Mouse (Mus musculus) lung, embryonic 14.5 days (tissue): ENCODE data around the gene Zfp248. TPM values are rescaled to one million over a fixed set of nuclear protein-coding genes. Genes with fewer than 3 reads are reported as not detected.

Experiments
- ATAC-seq: fragments of 200-750 bp; cut with Nextera tagmentation; 2 replicates; pipeline ENCODE4 v1.8.0; 2017; ENCODE audit warnings: mild to moderate bottlenecking, moderate TSS enrichment, moderate library complexity; ENCODE audit not compliant: insufficient read depth
- DNase-seq: peaks from one replicate; pipeline ENCODE4 v3.0.0-alpha.2; 2015
- H3K27ac ChIP-seq: fragments of 300-500 bp; sonication (generic); 2 replicates; pipeline ENCODE4 v1.5.1; 2014; ENCODE audit warnings: low read depth, mild to moderate bottlenecking, moderate library complexity
- H3K27me3 ChIP-seq: fragments of 300-500 bp; sonication (generic); 2 replicates; pipeline ENCODE4 v1.6.1; 2014; ENCODE audit warnings: low read length, control low read depth; ENCODE audit not compliant: insufficient read depth
- H3K36me3 ChIP-seq: fragments of 300-500 bp; sonication (generic); 2 replicates; pipeline ENCODE4 v1.6.1; 2014; ENCODE audit warnings: control low read depth; ENCODE audit not compliant: insufficient read depth
- H3K4me1 ChIP-seq: fragments of 300-500 bp; sonication (generic); 2 replicates; pipeline ENCODE4 v1.6.1; 2014; ENCODE audit warnings: antibody characterized with exemption, control low read depth; ENCODE audit not compliant: insufficient read depth
- H3K4me2 ChIP-seq: fragments of 300-500 bp; sonication (generic); 2 replicates; pipeline ENCODE4 v1.6.1; 2014; ENCODE audit warnings: mild to moderate bottlenecking
- H3K4me3 ChIP-seq: fragments of 300-500 bp; sonication (generic); 2 replicates; pipeline ENCODE4 v1.5.1; 2014; ENCODE audit warnings: low read depth, low read length
- H3K9ac ChIP-seq: fragments of 300-500 bp; sonication (generic); 2 replicates; pipeline ENCODE4 v1.6.1; 2014
- H3K9me3 ChIP-seq: fragments of 300-500 bp; sonication (generic); 2 replicates; pipeline ENCODE4 v1.6.1; 2016; ENCODE audit warnings: low read depth, low read length, control low read depth
- CTCF ChIP-seq: IDR thresholded peaks from 2 replicates; pipeline ENCODE4 v1.5.1; 2016; ENCODE audit warnings: antibody characterized with exemption, low read depth
- WGBS: fragments of 180-500 bp; shearing (Covaris S2); extraction: QIAGEN DNeasy Blood & Tissue Kit; methylation state at CpG from one replicate; pipeline ENCODE4 v1.1.7; 2014; 5-methylcytosine and 5-hydroxymethylcytosine counted together
- polyA plus RNA-seq: library from polyadenylated mRNA; unstranded; fragments of >200 nt; fragmentation: Nextera tagmentation; extraction: Ambion mirVana; gene quantifications from 2 replicates; pipeline ENCODE4 v1.2.1, GENCODE M21; 2014

Zfp248 gene
- polyA plus RNA-seq = 8.2 and 8.3 TPM in 2 replicates

- TF ChIP-seq CTCF = peak; percentile 79
- Histone ChIP-seq H3K4me2 (peak within 1 kb of the TSS; percentile 67), H3K9ac (peak within 1 kb of the TSS; percentile 83), H3K4me1 (no peaks in the 10 kb centered on the region; the same call in 1 of the 2 replicates), H3K9me3 (no peaks in the 10 kb centered on the region), H3K4me3 (peak within 1 kb of the TSS; percentile 75), H3K36me3 (peaks cover 12% of the 10 kb centered on the region; the same call in 1 of the 2 replicates), H3K27me3 (no peaks in the 10 kb centered on the region), H3K27ac (peak within 1 kb of the TSS; percentile 92)
- ATAC-seq = peak; percentile 95
- peak; percentile 93 for DNase-seq
- under 1% methylated on average over 43 of the region's 43 CpGs for WGBS
These were observed at the start of gene Zfp248 for GRCm38 (mm10) chr6:118455042-118455631. Zfp248 (minus strand) TSS chr6:118455528.

DNA sequence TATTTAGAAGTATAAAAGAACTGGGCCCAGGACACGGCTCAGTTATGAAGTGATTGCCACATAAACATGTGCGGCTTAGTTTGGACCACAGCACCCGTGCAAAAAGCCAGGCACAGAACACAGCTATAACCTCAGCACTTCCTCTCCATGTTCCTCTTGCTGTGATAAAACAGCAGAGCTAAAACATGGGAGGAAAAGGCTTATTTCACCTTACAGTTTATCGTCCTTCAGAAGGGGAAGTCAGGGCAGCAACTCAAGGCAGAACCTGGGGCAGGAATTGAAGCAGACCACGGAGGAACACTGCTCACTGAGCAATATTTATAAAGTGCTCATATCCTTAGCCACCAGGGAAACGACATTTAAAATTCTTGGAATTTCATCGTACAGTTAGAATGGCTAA lies 43.7 kb upstream of the Zfp248 start:
- no peak for TF ChIP-seq CTCF
- Histone ChIP-seq H3K9ac (no peak overlapping the region), H3K27me3 (no peaks in the 10 kb centered on the region), H3K9me3 (no peaks in the 10 kb centered on the region), H3K4me2 (no peak overlapping the region), H3K4me3 (no peak overlapping the region), H3K27ac (no peak overlapping the region), H3K36me3 (peaks cover 21% of the 10 kb centered on the region), H3K4me1 (no peaks in the 10 kb centered on the region)
- ATAC-seq (no peak), DNase-seq (no peak)
- 81% methylated on average over 7 of the region's 7 CpGs for WGBS

DNA sequence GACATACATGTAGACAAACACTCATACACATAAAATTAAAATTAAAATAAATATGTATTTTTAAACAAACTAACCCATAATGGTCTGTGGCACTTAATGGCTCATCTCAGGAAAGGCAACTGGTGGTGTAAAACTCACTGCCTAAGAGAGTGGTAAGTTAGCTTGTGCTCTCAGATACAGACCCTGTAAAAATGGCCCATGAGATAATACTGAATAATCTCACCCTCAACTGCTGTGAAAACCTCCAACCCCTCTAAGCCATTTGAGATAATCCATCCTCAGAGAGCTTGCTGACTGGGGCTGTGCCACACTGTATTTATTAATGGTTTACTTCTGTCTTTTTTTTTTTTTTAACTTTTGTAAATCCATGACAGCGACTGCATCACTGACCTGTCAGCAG lies 26.8 kb upstream of the Zfp248 start:
- no peak for ATAC-seq

GRCm38 (mm10) chr6:118478957-118479708 lies 23.8 kb upstream of the Zfp248 start, which contains the start of gene Zfp9:
Zfp9 (minus strand) TSS chr6:118479320.
- under 1% methylated on average over 46 of the region's 57 CpGs for WGBS
- peak within 1 kb of the TSS; percentile 94 for H3K27ac ChIP-seq
- peak within 1 kb of the TSS; percentile 84 for H3K9ac ChIP-seq
- H3K4me2 ChIP-seq = peak within 1 kb of the TSS; percentile 76
- H3K36me3 ChIP-seq = peaks cover 25% of the 10 kb centered on the region
- TF ChIP-seq CTCF = no peak
- no peaks in the 10 kb centered on the region for H3K27me3 ChIP-seq
- DNase-seq (peak; percentile 92), ATAC-seq (peak; percentile 95)
- H3K4me1 ChIP-seq = 0 out of 2 replicates have a peak, but pooled peaks cover 5% of the 10 kb centered on the region
- no peaks in the 10 kb centered on the region for H3K9me3 ChIP-seq
- peak within 1 kb of the TSS; percentile 46 for H3K4me3 ChIP-seq

More for the DNA sequence above, 26.8 kb upstream of the Zfp248 start:
- no peak overlapping the region for H3K4me2 ChIP-seq
- no peaks in the 10 kb centered on the region for H3K27me3 ChIP-seq
- H3K9ac ChIP-seq = no peak overlapping the region
- H3K4me1 ChIP-seq = 0 out of 2 replicates have a peak, but pooled peaks cover 5% of the 10 kb centered on the region
- no peaks in the 10 kb centered on the region for H3K9me3 ChIP-seq
- no peak overlapping the region for H3K4me3 ChIP-seq
- 82% methylated on average over 1 of the region's 1 CpGs for WGBS
- no peak for TF ChIP-seq CTCF
- peaks cover 2% of the 10 kb centered on the region; the same call in 1 of the 2 replicates for H3K36me3 ChIP-seq
- no peak for DNase-seq
- H3K27ac ChIP-seq = no peak overlapping the region

DNA sequence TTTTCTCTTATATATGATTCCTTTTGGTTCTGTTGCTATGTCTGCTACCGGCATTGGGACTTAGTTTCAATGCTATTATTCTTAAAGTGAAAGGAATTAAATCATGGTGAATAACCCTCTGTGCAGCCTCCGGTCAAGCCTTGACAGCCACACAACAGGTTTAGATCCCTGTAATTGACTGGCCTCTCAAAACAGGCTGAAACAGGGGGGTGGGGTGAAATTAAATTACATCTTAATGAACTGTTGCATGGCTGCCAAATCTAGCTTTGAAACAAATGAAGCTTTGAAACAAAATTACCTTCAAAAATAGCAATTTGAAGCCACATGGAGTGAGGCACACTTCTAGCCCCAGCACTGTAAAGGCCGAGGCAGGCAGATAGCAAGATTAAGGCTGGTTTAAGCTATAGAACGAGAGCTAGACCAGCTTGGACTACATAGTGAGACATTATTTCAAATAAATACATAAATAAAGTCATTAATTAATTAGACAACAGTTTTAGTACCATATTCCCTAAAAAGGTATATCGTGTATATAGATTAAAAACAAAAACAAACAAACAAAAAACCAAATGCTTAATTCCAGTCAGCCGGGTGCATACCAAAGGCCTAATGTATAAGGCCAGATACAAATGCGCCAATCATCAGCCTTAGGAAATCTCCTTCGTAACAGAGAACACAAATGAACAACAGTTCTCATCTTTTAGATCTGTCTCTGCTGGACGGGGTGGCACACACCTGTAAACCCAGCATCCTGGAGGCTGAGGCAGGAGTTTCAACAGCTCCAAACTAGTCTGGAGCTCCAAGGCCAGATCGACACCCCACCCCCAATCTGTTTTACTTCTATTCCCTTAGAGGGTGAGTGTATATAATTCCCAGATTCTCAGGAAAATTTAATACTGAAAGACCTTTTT lies 22.8 kb upstream of the Zfp248 start:
- DNase-seq = peak; percentile 53

DNA sequence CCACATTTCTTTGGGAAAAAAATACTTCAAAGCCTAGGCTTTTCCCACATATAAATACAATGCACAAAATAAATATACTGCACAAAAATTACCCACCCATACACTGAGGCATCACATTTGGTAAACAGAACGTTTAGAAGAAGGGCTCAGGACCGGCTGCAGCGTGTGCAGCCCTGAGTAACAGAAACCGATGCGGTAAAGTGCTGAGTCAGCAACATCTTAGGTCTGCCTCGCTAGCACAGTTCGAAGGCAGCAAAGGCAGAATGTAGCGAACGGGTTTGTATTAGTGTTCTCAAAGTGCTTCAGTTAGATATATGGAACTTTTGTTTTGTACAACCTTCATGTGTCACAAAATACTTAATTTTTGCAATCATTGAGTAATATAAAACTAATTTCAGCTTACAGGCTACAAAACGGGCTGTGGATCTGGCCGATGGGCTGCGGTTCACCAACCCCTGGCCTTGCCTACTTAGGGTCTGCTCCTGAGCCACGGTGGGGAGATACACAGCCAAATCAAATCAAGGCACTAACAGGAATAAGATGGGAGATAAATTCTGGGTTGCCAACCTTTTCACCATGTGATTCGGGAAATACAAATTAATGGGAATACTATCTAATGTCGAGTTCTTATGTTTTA lies 6.9 kb upstream of the Zfp248 start:
- 83% methylated on average over 15 of the region's 15 CpGs for WGBS
- Histone ChIP-seq H3K9ac (no peak overlapping the region), H3K9me3 (no peaks in the 10 kb centered on the region), H3K4me2 (no peak overlapping the region), H3K4me1 (no peaks in the 10 kb centered on the region), H3K27me3 (no peaks in the 10 kb centered on the region), H3K4me3 (no peak overlapping the region), H3K27ac (no peak overlapping the region), H3K36me3 (peaks cover 49% of the 10 kb centered on the region)
- TF ChIP-seq CTCF = no peak
- no peak for ATAC-seq
- DNase-seq = peak; percentile 11

More for the DNA sequence above, 22.8 kb upstream of the Zfp248 start:
- H3K4me3 ChIP-seq = peak overlapping the region; percentile 46
- H3K36me3 ChIP-seq = peaks cover 27% of the 10 kb centered on the region
- WGBS = 19% methylated on average over 10 of the region's 10 CpGs
- ATAC-seq = 0 out of 2 replicates have a peak, but pooled peaks have one; percentile 13
- H3K27me3 ChIP-seq = no peaks in the 10 kb centered on the region
- peak overlapping the region; percentile 94 for H3K27ac ChIP-seq
- 0 out of 2 replicates have a peak, but pooled peaks cover 5% of the 10 kb centered on the region for H3K4me1 ChIP-seq
- TF ChIP-seq CTCF = no peak
- H3K9ac ChIP-seq = peak overlapping the region; percentile 84
- peak overlapping the region; percentile 76 for H3K4me2 ChIP-seq
- H3K9me3 ChIP-seq = no peaks in the 10 kb centered on the region
